Mouse (Mus musculus) lung, postnatal 10 days (tissue): ENCODE data around the gene Mfsd1.

Experiments
- DNase-seq: peaks from one replicate; pipeline ENCODE4 v3.0.0; 2021

The Mfsd1 gene

GRCm38 (mm10) chr3:67643135-67643534 is 60.6 kb downstream of the Mfsd1 start:
- no peak for DNase-seq

GRCm38 (mm10) chr3:67645640-67646466 is 63.3 kb downstream of the Mfsd1 start:
- no peak for DNase-seq
